Mouse (Mus musculus) layer of hippocampus, postnatal 25 days (tissue): ENCODE measurements at regions not wholly inside any gene's neighbourhood (a gene's known extent, or its start where the extent isn't known, plus 50 kb on each side); places are given as distances from the start of the nearest gene placed in this dataset.

Experiments
- DNase-seq, 2 experiments: peaks; one replicate each; pipeline ENCODE4 v3.0.0; 2022; ENCODE audit warnings: mixed read lengths in 2 of 2, low spot score in 1 of 2; ENCODE audit errors: extremely low spot score in 1 of 2

GRCm38 (mm10) chr4:69116353-69116752 lies 162.2 kb upstream of the Brinp1 start:
- no peak for DNase-seq

GRCm38 (mm10) chr4:69105188-69105587 lies 151.0 kb upstream of the Brinp1 start:
- no peak for DNase-seq

GRCm38 (mm10) chr4:69095748-69096408 lies 141.7 kb upstream of the Brinp1 start:
- DNase-seq = no peak

- no peak for DNase-seq
Measured at GRCm38 (mm10) chr4:69078085-69078484, 123.9 kb upstream of the Brinp1 start.

- no peak for DNase-seq
Measured at GRCm38 (mm10) chr4:69077316-69077715, 123.1 kb upstream of the Brinp1 start.

- no peak for DNase-seq
Measured at GRCm38 (mm10) chr4:69039645-69040342, 85.6 kb upstream of the Brinp1 start.

GRCm38 (mm10) chr4:69034166-69034565 lies 80.0 kb upstream of the Brinp1 start:
- DNase-seq = no peak

- DNase-seq = no peak
Measured at GRCm38 (mm10) chr4:69020159-69020727, 66.0 kb upstream of the Brinp1 start.

- DNase-seq = peak; percentile 6 to 8
Measured at GRCm38 (mm10) chr4:69015396-69015795, 61.2 kb upstream of the Brinp1 start.
